Mouse (Mus musculus) embryonic fibroblast, embryonic 13.5 days (primary cell): Measurements from ENCODE around the gene Olfr211.

ENCODE experiments used
- CTCF ChIP-seq: IDR thresholded peaks from 2 replicates; pipeline ENCODE4 v1.5.1; 2011; ENCODE audit warnings: mild to moderate bottlenecking, control low read depth, low read length, moderate library complexity, borderline replicate concordance; ENCODE audit not compliant: insufficient read depth
- POLR2A ChIP-seq: IDR thresholded peaks from 2 replicates; pipeline ENCODE4 v1.6.1; 2011; ENCODE audit warnings: low read depth, mild to moderate bottlenecking, control low read depth, low read length, moderate library complexity

DNA sequence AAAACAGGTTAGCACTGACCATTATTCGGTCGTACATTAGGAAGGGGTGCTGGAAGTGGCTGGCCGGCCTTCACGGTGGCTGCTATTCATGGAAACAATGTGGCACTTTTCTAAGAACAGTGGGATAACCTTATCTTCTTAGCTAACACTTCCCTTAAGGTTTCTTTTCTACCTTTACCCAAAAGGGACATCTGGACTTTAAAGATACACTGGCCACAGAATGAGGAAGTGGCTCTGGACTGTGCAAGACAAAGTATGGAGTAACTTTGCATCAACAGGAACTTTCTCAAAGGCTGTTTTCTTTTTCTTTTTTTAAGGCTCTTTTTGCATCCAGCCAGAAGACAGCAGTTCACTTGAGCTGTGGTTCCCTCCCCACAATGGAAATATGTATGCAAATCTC is 30.2 kb upstream of the Olfr211 start:
- TF ChIP-seq CTCF, result no peak
- TF ChIP-seq POLR2A, result no peak
